Comparison of ENCODE assay signal across 8 mouse cellular contexts in genomic region chr7:122404571-122405393, GRCm38 (mm10).
DNase-seq lines count a peak whose midpoint lies in the region; ATAC-seq lines count a peak whose summit lies in the region.

No protein-coding gene starts in this region.

- DNase-seq in R1 (ENCODE audit: low read depth, low spot score): peak; percentile 63
- DNase-seq in hindbrain, embryonic 10.5 days (ENCODE audit: low spot score): peak; percentile 64
- peak; percentile 74 for DNase-seq in left cerebral cortex, adult 11 months (ENCODE audit: low spot score)
- peak; percentile 11 for DNase-seq in lung, postnatal 36 days
- DNase-seq in retina, postnatal 7 days (ENCODE audit: low read depth, low spot score): peak; percentile 25

- peak; percentile 67; the same call in 1 of the 2 replicates for ATAC-seq in cerebellum, adult (ENCODE audit: insufficient number of reproducible peaks, low FRiP score, low TSS enrichment)
- ATAC-seq in forebrain, embryonic 13.5 days: peak; percentile 85
- no peak for ATAC-seq in erythroid progenitor cell, adult 5-6 weeks (replicated peaks; ENCODE audit: low FRiP score, poor library complexity, severe bottlenecking)

- under 1% methylated on average over 21 of the region's 21 CpGs for WGBS in forebrain, embryonic 13.5 days
- 2% methylated on average over 21 of the region's 21 CpGs for WGBS in hindbrain, embryonic 10.5 days

- peaks cover 30% of the 10 kb centered on the region for H3K4me1 ChIP-seq in forebrain, embryonic 13.5 days
- peaks cover 29% of the 10 kb centered on the region for H3K4me1 ChIP-seq in hindbrain, embryonic 10.5 days (replicated peaks)

- H3K4me3 ChIP-seq in forebrain, embryonic 13.5 days: no peak overlapping the region; the same call in 1 of the 2 replicates
- H3K4me3 ChIP-seq in hindbrain, embryonic 10.5 days: peak overlapping the region; percentile 44

- no peaks in the 10 kb centered on the region for H3K9me3 ChIP-seq in forebrain, embryonic 13.5 days (replicated peaks)
- H3K9me3 ChIP-seq in hindbrain, embryonic 10.5 days: no peaks in the 10 kb centered on the region

- H3K36me3 ChIP-seq in forebrain, embryonic 13.5 days (ENCODE audit: poor library complexity, severe bottlenecking): no peaks in the 10 kb centered on the region
- H3K36me3 ChIP-seq in hindbrain, embryonic 10.5 days: no peaks in the 10 kb centered on the region

- peak overlapping the region; percentile 89 for H3K27ac ChIP-seq in forebrain, embryonic 13.5 days
- peak overlapping the region; percentile 85 for H3K27ac ChIP-seq in hindbrain, embryonic 10.5 days

- H3K4me2 ChIP-seq in forebrain, embryonic 13.5 days: peak overlapping the region; percentile 50

- H3K27me3 ChIP-seq in forebrain, embryonic 13.5 days: no peaks in the 10 kb centered on the region
- peaks cover 2% of the 10 kb centered on the region; the same call in 1 of the 2 replicates for H3K27me3 ChIP-seq in hindbrain, embryonic 10.5 days (ENCODE audit: insufficient read depth, poor library complexity, severe bottlenecking)

- H3K9ac ChIP-seq in forebrain, embryonic 13.5 days: peak overlapping the region; percentile 38; the same call in 1 of the 2 replicates

Comparison
In these comparisons a context has a peak if more than half of its experiments do, and no peak if none do; other contexts are left out.
1. DNase-seq: peak in every context shown above with its lines; median percentile 74 in left cerebral cortex, adult 11 months; 64 in hindbrain, embryonic 10.5 days; 63 in R1; 25 in retina, postnatal 7 days; 11 in lung, postnatal 36 days.